In genomic region chr16:27386850-27387407, GRCm38 (mm10) we compare ENCODE assay signal across 28 mouse cellular contexts. TPM values are rescaled to one million over a fixed set of nuclear protein-coding genes. Genes with fewer than 3 reads are reported as not detected.
A peak's percentile ranks its signal among the peaks of the same experiment; 100 is the strongest.
DNase-seq lines count a peak whose midpoint lies in the region; ATAC-seq and TF ChIP-seq lines count a peak whose summit lies in the region.
"Had no signal": no experiment of that assay in that cellular context is flagged by ENCODE, and none has a peak within 500 bp of the region (broad histone marks: within the 10 kb centered on the region; RNA-seq: fewer than 3 reads in every experiment).

No protein-coding gene starts in this region.

- ATAC-seq in intestine, postnatal 0 days: no peak
- no peak for ATAC-seq in intestine, embryonic 15.5 days
- no peak for ATAC-seq in forebrain, embryonic 14.5 days
- ATAC-seq: forebrain, embryonic 13.5 days; forebrain, postnatal 0 days; hindbrain, embryonic 16.5 days; Patski had no signal

- no peak for TF ChIP-seq CTCF in intestine, postnatal 0 days (IDR thresholded peaks at IDR 0.05; ENCODE audit: low read depth)
- TF ChIP-seq CTCF in spleen, adult 2 months (IDR thresholded peaks at IDR 0.05; ENCODE audit: extremely low read depth, insufficient read depth, insufficient read length, insufficient replicate concordance): no peak
- no peak for TF ChIP-seq CTCF in bone marrow macrophage, adult 2 months (IDR thresholded peaks at IDR 0.05; ENCODE audit: low read depth, low read length)

- no peaks in the 10 kb centered on the region for H3K27me3 ChIP-seq in intestine, postnatal 0 days (replicated peaks; ENCODE audit: control insufficient read depth, insufficient read depth, low read length)
- no peaks in the 10 kb centered on the region for H3K27me3 ChIP-seq in intestine, embryonic 15.5 days (replicated peaks)
- H3K27me3 ChIP-seq in spleen, adult 2 months (ENCODE audit: control insufficient read depth, insufficient read depth, low read length): no peaks in the 10 kb centered on the region
- no peaks in the 10 kb centered on the region for H3K27me3 ChIP-seq in myocyte (ENCODE audit: control insufficient read depth, insufficient read depth, insufficient read length)
- no peaks in the 10 kb centered on the region for H3K27me3 ChIP-seq in forebrain, embryonic 14.5 days (replicated peaks; ENCODE audit: control insufficient read depth, insufficient read depth, low read length)
- H3K27me3 ChIP-seq: forebrain, embryonic 13.5 days; heart, embryonic 12.5 days; heart, embryonic 15.5 days; hindbrain, embryonic 13.5 days; Patski had no signal

- H3ac ChIP-seq in myocyte (ENCODE audit: control insufficient read depth, insufficient read length): no peak overlapping the region

- H3K9me3 ChIP-seq in intestine, postnatal 0 days (ENCODE audit: control insufficient read depth): no peaks in the 10 kb centered on the region
- no peaks in the 10 kb centered on the region for H3K9me3 ChIP-seq in intestine, embryonic 15.5 days
- no peaks in the 10 kb centered on the region for H3K9me3 ChIP-seq in forebrain, embryonic 14.5 days (replicated peaks; ENCODE audit: control insufficient read depth, low read length)
- H3K9me3 ChIP-seq: forebrain, embryonic 10.5 days; forebrain, embryonic 13.5 days; heart, embryonic 12.5 days; heart, embryonic 15.5 days; hindbrain, embryonic 10.5 days; hindbrain, embryonic 13.5 days had no signal

- no peak overlapping the region for H3K9ac ChIP-seq in intestine, postnatal 0 days (ENCODE audit: low read depth, low read length)
- no peak overlapping the region for H3K9ac ChIP-seq in intestine, embryonic 15.5 days
- H3K9ac ChIP-seq in forebrain, embryonic 14.5 days (ENCODE audit: low read length): no peak overlapping the region
- H3K9ac ChIP-seq: forebrain, embryonic 13.5 days; forebrain, postnatal 0 days; heart, embryonic 12.5 days; heart, embryonic 15.5 days had no signal

- peaks cover 12% of the 10 kb centered on the region; the same call in 1 of the 2 replicates for H3K4me1 ChIP-seq in intestine, postnatal 0 days (replicated peaks; ENCODE audit: control insufficient read depth, insufficient read depth, low read length)
- peaks cover 13% of the 10 kb centered on the region for H3K4me1 ChIP-seq in intestine, embryonic 15.5 days (replicated peaks)
- H3K4me1 ChIP-seq in spleen, adult 2 months (ENCODE audit: control insufficient read depth, insufficient read depth, insufficient read length): peaks cover 12% of the 10 kb centered on the region
- H3K4me1 ChIP-seq in bone marrow macrophage, adult 2 months (ENCODE audit: control insufficient read depth, insufficient read depth, low read length): peaks cover 34% of the 10 kb centered on the region
- peaks cover 18% of the 10 kb centered on the region for H3K4me1 ChIP-seq in forebrain, embryonic 14.5 days (ENCODE audit: control insufficient read depth, insufficient read depth, low read length)

- no peaks in the 10 kb centered on the region for H3K36me3 ChIP-seq in intestine, postnatal 0 days (ENCODE audit: control insufficient read depth, insufficient read depth)
- H3K36me3 ChIP-seq in intestine, embryonic 15.5 days: no peaks in the 10 kb centered on the region
- no peaks in the 10 kb centered on the region for H3K36me3 ChIP-seq in spleen, adult 2 months (ENCODE audit: control insufficient read depth, insufficient read depth, low read length)
- H3K36me3 ChIP-seq in myocyte (ENCODE audit: control insufficient read depth, insufficient read depth): no peaks in the 10 kb centered on the region
- no peaks in the 10 kb centered on the region for H3K36me3 ChIP-seq in forebrain, embryonic 14.5 days (ENCODE audit: control insufficient read depth, insufficient read depth, low read length)
- H3K36me3 ChIP-seq: forebrain, embryonic 10.5 days; heart, embryonic 12.5 days; heart, embryonic 15.5 days; hindbrain, embryonic 10.5 days; hindbrain, embryonic 13.5 days had no signal

- H3K4me2 ChIP-seq in intestine, postnatal 0 days (replicated peaks; ENCODE audit: low read depth): peak overlapping the region; percentile 73; the same call in 1 of the 2 replicates
- H3K4me2 ChIP-seq in intestine, embryonic 15.5 days (replicated peaks): no peak overlapping the region
- H3K4me2 ChIP-seq in myocyte (ENCODE audit: low read depth): peak overlapping the region; percentile 19
- H3K4me2 ChIP-seq in forebrain, embryonic 14.5 days (ENCODE audit: low read length): no peak overlapping the region
- H3K4me2 ChIP-seq: hindbrain, embryonic 13.5 days had no signal

- no peak overlapping the region for H3K4me3 ChIP-seq in intestine, postnatal 0 days (ENCODE audit: low read depth, low read length)
- no peak overlapping the region for H3K4me3 ChIP-seq in intestine, embryonic 15.5 days (replicated peaks)
- no peak overlapping the region for H3K4me3 ChIP-seq in spleen, adult 2 months (ENCODE audit: extremely low read depth, insufficient read depth, insufficient read length)
- H3K4me3 ChIP-seq in bone marrow macrophage, adult 2 months (ENCODE audit: insufficient read depth, low read length): no peak overlapping the region
- no peak overlapping the region for H3K4me3 ChIP-seq in myocyte
- H3K4me3 ChIP-seq in forebrain, embryonic 14.5 days (ENCODE audit: low read depth, low read length): no peak overlapping the region
- H3K4me3 ChIP-seq: forebrain, embryonic 10.5 days; forebrain, embryonic 13.5 days; heart, embryonic 12.5 days; heart, embryonic 15.5 days; hindbrain, embryonic 10.5 days; hindbrain, embryonic 13.5 days had no signal

- 46% methylated on average over 4 of the region's 4 CpGs for WGBS in intestine, postnatal 0 days
- WGBS in intestine, embryonic 15.5 days: 70% methylated on average over 4 of the region's 4 CpGs
- 58% methylated on average over 4 of the region's 4 CpGs for WGBS in spleen, adult 2 months
- 83% methylated on average over 4 of the region's 4 CpGs for WGBS in forebrain, embryonic 14.5 days

- H3K27ac ChIP-seq in intestine, postnatal 0 days (ENCODE audit: low read depth, low read length): no peak overlapping the region
- no peak overlapping the region for H3K27ac ChIP-seq in intestine, embryonic 15.5 days
- peak overlapping the region; percentile 61 for H3K27ac ChIP-seq in spleen, adult 2 months (ENCODE audit: insufficient read depth, low read length)
- H3K27ac ChIP-seq in bone marrow macrophage, adult 2 months (ENCODE audit: insufficient read depth, low read depth, low read length): peak overlapping the region; percentile 80
- no peak overlapping the region for H3K27ac ChIP-seq in forebrain, embryonic 14.5 days (ENCODE audit: low read depth, low read length)
- H3K27ac ChIP-seq: forebrain, embryonic 10.5 days; forebrain, embryonic 13.5 days; hindbrain, embryonic 10.5 days had no signal

- peaks cover 28% of the 10 kb centered on the region for H3K79me2 ChIP-seq in myocyte (ENCODE audit: control insufficient read depth, insufficient read depth)

- TF ChIP-seq POLR2A in spleen, adult 2 months (IDR thresholded peaks at IDR 0.05; ENCODE audit: low read depth, low read length): no peak
- TF ChIP-seq POLR2A in bone marrow macrophage, adult 2 months (IDR thresholded peaks at IDR 0.05; ENCODE audit: borderline replicate concordance, low read depth, low read length): no peak
- TF ChIP-seq POLR2A in myocyte (IDR thresholded peaks at IDR 0.05; ENCODE audit: insufficient read length, low read depth): no peak

- DNase-seq in spleen, adult 2 months (ENCODE audit: low read depth in 1 of 2, low spot score in 2 of 2): no peak
- DNase-seq in spleen, postnatal 4 days (ENCODE audit: low spot score in 2 of 2): no peak
- no peak for DNase-seq in right cerebral cortex, adult 2 months (ENCODE audit: low spot score in 2 of 2)
- no peak for DNase-seq in forebrain, embryonic 14.5 days (ENCODE audit: low spot score)
- DNase-seq: adrenal gland, adult 2 months; adrenal gland, postnatal 14 days; cerebellum, adult 11-12 months; cerebellum, adult 8-10 months; forebrain, postnatal 0 days; gastrocnemius, postnatal 10 days; gastrocnemius, postnatal 36 days had no signal

TF ChIP-seq in myocyte, 11 proteins besides CTCF, POLR2A, EP300 and RAD21:
- TF ChIP-seq TCF3 (IDR thresholded peaks at IDR 0.05; ENCODE audit: insufficient read length, low read depth) (no peak), MYOG (IDR thresholded peaks at IDR 0.05; ENCODE audit: control insufficient read depth in 1 of 3, insufficient read depth in 1 of 3, insufficient read length in 2 of 3, low read depth in 2 of 3) (no peak), REST (IDR thresholded peaks at IDR 0.05; ENCODE audit: insufficient read depth, insufficient read length) (no peak), POLR2AphosphoS2 (IDR thresholded peaks at IDR 0.05; ENCODE audit: insufficient read length, low read depth) (no peak), E2F4 (IDR thresholded peaks at IDR 0.05; ENCODE audit: insufficient read depth) (no peak), SRF (IDR thresholded peaks at IDR 0.05; ENCODE audit: control insufficient read depth, insufficient read length, low read depth) (no peak), TCF12 (IDR thresholded peaks at IDR 0.05; ENCODE audit: insufficient read depth, poor library complexity, severe bottlenecking) (no peak)

RNA-seq across cellular contexts. Expression of gene Ccdc50, which starts 1.7 kb away (rescaled TPM):
- 18.9 and 21.0 TPM in 2 replicates for polyA plus RNA-seq in intestine, postnatal 0 days (2015; fragmentation: Nextera tagmentation; extraction: Ambion mirVana)
- polyA plus RNA-seq in intestine, embryonic 15.5 days (2015; fragmentation: Nextera tagmentation; extraction: Ambion mirVana): 37.5 and 45.5 TPM in 2 replicates
- 15.1 and 16.2 TPM in 2 replicates for polyA plus RNA-seq in spleen, adult 2 months (2012; rRNA removed)
- 113 and 126 TPM in 2 replicates for polyA plus RNA-seq in bone marrow macrophage, adult 2 months (2012; ENCODE audit: insufficient read depth, insufficient read length, missing spikeins)
- polyA plus RNA-seq in myocyte (2012; fragmentation: generic; extraction: Trizol): 13.8 TPM
- 55.1 and 71.6 TPM in 2 replicates for polyA plus RNA-seq in forebrain, embryonic 14.5 days (2014; fragmentation: Nextera tagmentation; extraction: Ambion mirVana)

RNA-seq across cellular contexts. Expression of gene Uts2b, which starts 16.9 kb away (rescaled TPM):
- 0.14 and 0.37 TPM in 2 replicates for polyA plus RNA-seq in intestine, postnatal 0 days (2015; fragmentation: Nextera tagmentation; extraction: Ambion mirVana)
- 0.18 TPM in 1 of 2 replicates, not detected in the other for polyA plus RNA-seq in intestine, embryonic 15.5 days (2015; fragmentation: Nextera tagmentation; extraction: Ambion mirVana)
- not detected in 2 replicates for polyA plus RNA-seq in spleen, adult 2 months (2012; rRNA removed)
- not detected in 2 replicates for polyA plus RNA-seq in bone marrow macrophage, adult 2 months (2012; ENCODE audit: insufficient read depth, insufficient read length, missing spikeins)
- not detected for polyA plus RNA-seq in myocyte (2012; fragmentation: generic; extraction: Trizol)
- polyA plus RNA-seq in forebrain, embryonic 14.5 days (2014; fragmentation: Nextera tagmentation; extraction: Ambion mirVana): not detected in 2 replicates
- polyA plus RNA-seq: adrenal gland, adult 2 months; C2C12; CD4-positive, CD25-positive, alpha-beta regulatory T cell, adult 4 months; embryonic facial prominence, embryonic 11.5 days; forebrain, embryonic 10.5 days; forebrain, embryonic 13.5 days; forebrain, postnatal 0 days; frontal cortex, adult 2 months; inflammation-experienced regulatory T-cells, adult 6 months; Patski had no signal

Comparison
In these comparisons a context has a peak if more than half of its experiments do, and no peak if none do; other contexts are left out.
1. H3K4me2 ChIP-seq: peak in intestine, postnatal 0 days (single experiment) and myocyte (single experiment); none in intestine, embryonic 15.5 days (single experiment) and forebrain, embryonic 14.5 days (single experiment).
2. H3K27ac ChIP-seq: peak in spleen, adult 2 months (single experiment) and bone marrow macrophage, adult 2 months (single experiment); none in intestine, postnatal 0 days (single experiment), intestine, embryonic 15.5 days (single experiment) and forebrain, embryonic 14.5 days (single experiment).